Mouse (Mus musculus) liver, embryonic 14.5 days (tissue): Measurements from ENCODE around the gene Anapc11.

Source experiments
- CTCF ChIP-seq: IDR thresholded peaks from 2 replicates; pipeline ENCODE4 v1.5.1; 2016; ENCODE audit warnings: antibody characterized with exemption, low read depth, control low read depth
- EP300 ChIP-seq: IDR thresholded peaks from 2 replicates; pipeline ENCODE4 v1.6.1; 2016; ENCODE audit warnings: antibody characterized with exemption, low read depth

DNA sequence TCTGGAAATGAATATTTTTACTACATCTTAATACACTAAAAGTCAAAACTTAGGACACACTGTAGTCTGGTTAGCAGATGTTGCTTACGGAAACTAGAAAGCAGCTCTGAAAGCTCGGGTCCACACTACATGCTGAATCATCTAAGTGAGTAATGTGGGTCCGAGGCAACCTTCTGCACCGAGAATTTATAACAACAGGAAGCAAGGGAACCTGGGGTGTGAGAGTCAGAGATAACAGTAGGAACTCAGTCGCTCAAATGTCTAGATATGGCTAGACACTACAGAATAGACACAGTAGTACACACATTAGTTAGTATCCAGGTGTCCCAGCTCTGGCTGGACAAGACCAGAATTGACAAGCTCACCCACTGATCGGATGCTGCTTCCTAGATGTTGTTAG is 9.7 kb upstream of the Anapc11 start:
- no peak for TF ChIP-seq CTCF
- TF ChIP-seq EP300 = no peak
